Mouse (Mus musculus) ovary, adult 18-20 months (tissue): ENCODE measurements around the gene Scn2a.
"Not testable (repeated sequence)": the region's sequence is repeated elsewhere in the genome, so short reads cannot be mapped to it uniquely, and the experiment has no call there.

Experiments
- DNase-seq: peaks from one replicate; pipeline ENCODE4 v3.0.0; 2022; ENCODE audit warnings: low spot score, mixed read lengths

Gene Scn2a

GRCm38 (mm10) chr2:65700246-65700645 lies 79.7 kb downstream of the Scn2a start:
- DNase-seq: no peak

GRCm38 (mm10) chr2:65701175-65701574 lies 80.6 kb downstream of the Scn2a start:
- DNase-seq: no peak

- no peak for DNase-seq
Measured at GRCm38 (mm10) chr2:65722219-65722800, 101.7 kb downstream of the Scn2a start.

- DNase-seq: no peak
Measured at GRCm38 (mm10) chr2:65745400-65745799, 124.8 kb downstream of the Scn2a start.

- DNase-seq: no peak
Measured at GRCm38 (mm10) chr2:65782442-65782841, 161.9 kb downstream of the Scn2a start.

- no peak for DNase-seq
Measured at GRCm38 (mm10) chr2:65783392-65783791, 162.8 kb downstream of the Scn2a start.

GRCm38 (mm10) chr2:65792516-65792915 lies 171.9 kb downstream of the Scn2a start:
- no peak for DNase-seq

- no peak for DNase-seq
Measured at GRCm38 (mm10) chr2:65793593-65793992, 173.0 kb downstream of the Scn2a start.

- no peak for DNase-seq
Measured at GRCm38 (mm10) chr2:65801054-65801709, 180.6 kb downstream of the Scn2a start.

- no peak for DNase-seq
Measured at GRCm38 (mm10) chr2:65806556-65806955, 186.0 kb downstream of the Scn2a start.

- DNase-seq: not testable (repeated sequence)
Measured at GRCm38 (mm10) chr2:65811203-65811602, 190.6 kb downstream of the Scn2a start.
